Mouse (Mus musculus) hindbrain, embryonic 13.5 days (tissue): ENCODE measurements around the gene Tpcn1. TPM values are rescaled to one million over a fixed set of nuclear protein-coding genes. Genes with fewer than 3 reads are reported as not detected.
A peak's percentile ranks its signal among the peaks of the same experiment; 100 is the strongest.

Experiments
- ATAC-seq: fragments of 200-750 bp; cut with Nextera tagmentation; 2 replicates; pipeline ENCODE4 v1.8.0; 2017; ENCODE audit warnings: moderate TSS enrichment; ENCODE audit not compliant: low FRiP score
- H3K27ac ChIP-seq: fragments of 300-500 bp; sonication (generic); 2 replicates; pipeline ENCODE4 v1.5.1; 2015; ENCODE audit warnings: inconsistent platforms, mild to moderate bottlenecking, moderate library complexity
- H3K27me3 ChIP-seq: fragments of 300-500 bp; sonication (generic); 2 replicates; pipeline ENCODE4 v1.6.1; 2015; ENCODE audit warnings: mild to moderate bottlenecking, inconsistent platforms
- H3K36me3 ChIP-seq: fragments of 300-500 bp; sonication (generic); 2 replicates; pipeline ENCODE4 v1.6.1; 2015; ENCODE audit warnings: mild to moderate bottlenecking, inconsistent platforms
- H3K4me1 ChIP-seq: fragments of 300-500 bp; sonication (generic); replicated peaks from 2 replicates; pipeline ENCODE4 v1.6.1; 2015; ENCODE audit warnings: inconsistent platforms
- H3K4me2 ChIP-seq: fragments of 300-500 bp; sonication (generic); 2 replicates; pipeline ENCODE4 v1.6.1; 2015; ENCODE audit warnings: inconsistent platforms, mild to moderate bottlenecking, moderate library complexity
- H3K4me3 ChIP-seq: fragments of 300-500 bp; sonication (generic); 2 replicates; pipeline ENCODE4 v1.5.1; 2015; ENCODE audit warnings: mild to moderate bottlenecking, inconsistent platforms
- H3K9ac ChIP-seq: fragments of 300-500 bp; sonication (generic); 2 replicates; pipeline ENCODE4 v1.6.1; 2015; ENCODE audit warnings: mild to moderate bottlenecking, inconsistent platforms
- H3K9me3 ChIP-seq: fragments of 300-500 bp; sonication (generic); 2 replicates; pipeline ENCODE4 v1.6.1; 2016; ENCODE audit warnings: inconsistent platforms
- WGBS: fragments of 180-500 bp; shearing (Covaris S2); methylation state at CpG from one replicate; pipeline ENCODE4 v1.1.7; 2015; 5-methylcytosine and 5-hydroxymethylcytosine counted together
- polyA plus RNA-seq: library from polyadenylated mRNA; unstranded; fragments of >200 nt; fragmentation: Nextera tagmentation; extraction: Ambion mirVana; gene quantifications from 2 replicates; pipeline ENCODE4 v1.2.1, GENCODE M21; 2015

Gene Tpcn1
- polyA plus RNA-seq, 1 experiment from 2014 or later: 18.7 TPM

DNA sequence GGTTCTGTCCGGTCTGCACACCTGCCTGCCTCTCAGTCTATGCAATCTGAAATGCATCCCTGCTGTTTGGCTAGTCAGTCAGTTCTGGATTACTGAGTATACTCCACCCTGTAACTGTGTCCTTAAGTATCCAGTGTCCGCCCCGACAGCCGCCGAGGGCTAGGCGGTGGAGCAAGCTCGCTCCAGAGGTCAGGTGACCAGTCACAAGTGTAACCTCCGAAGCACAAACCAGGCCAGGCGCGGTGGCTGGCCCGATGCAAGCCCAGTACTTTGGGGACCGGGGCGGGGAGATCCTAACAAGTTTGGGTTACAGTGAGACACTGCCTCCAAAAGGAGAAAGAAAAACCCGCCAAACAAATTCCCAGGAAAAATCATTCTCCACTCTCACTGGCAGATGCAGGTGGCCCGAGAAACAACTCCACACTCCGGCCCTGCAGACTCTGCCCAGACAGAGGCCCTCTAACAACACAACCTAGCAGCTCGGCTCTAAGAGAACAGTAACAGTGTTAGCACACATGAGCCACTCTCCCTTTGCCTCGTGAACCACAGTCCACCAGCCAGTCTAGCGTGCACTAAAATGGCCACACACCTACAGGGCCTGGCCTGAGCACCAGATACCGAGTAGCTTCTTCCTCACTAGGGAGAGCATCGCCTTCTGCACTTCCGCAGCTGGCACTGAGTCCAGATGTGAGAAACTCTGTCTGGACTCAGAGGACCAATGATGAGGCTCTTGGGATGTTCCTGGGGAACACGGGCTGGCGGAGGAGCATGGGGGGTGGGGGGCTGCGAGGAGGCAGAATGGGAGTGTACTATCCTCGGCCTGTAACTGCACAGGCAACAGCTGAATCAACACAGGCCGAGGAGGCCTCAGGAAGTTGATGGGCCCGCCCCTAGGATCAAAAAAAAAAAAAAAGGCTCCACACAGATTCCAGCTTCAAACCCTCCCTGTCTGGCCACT is 25.2 kb downstream of the Tpcn1 start:
- H3K9ac ChIP-seq: peak overlapping the region; percentile 5; the same call in 1 of the 2 replicates
- 62% methylated on average over 28 of the region's 28 CpGs for WGBS
- ATAC-seq: no peak
- H3K27me3 ChIP-seq: no peaks in the 10 kb centered on the region
- H3K4me2 ChIP-seq: no peak overlapping the region
- H3K4me3 ChIP-seq: no peak overlapping the region
- H3K27ac ChIP-seq: peak overlapping the region; percentile 76
- no peaks in the 10 kb centered on the region for H3K9me3 ChIP-seq
- no peaks in the 10 kb centered on the region for H3K36me3 ChIP-seq
- H3K4me1 ChIP-seq: peaks cover 86% of the 10 kb centered on the region

GRCm38 (mm10) chr5:120560616-120561311 is 27.7 kb downstream of the Tpcn1 start:
- Histone ChIP-seq H3K27me3 (no peaks in the 10 kb centered on the region), H3K36me3 (peaks cover 8% of the 10 kb centered on the region), H3K4me1 (peaks cover 61% of the 10 kb centered on the region), H3K4me3 (no peak overlapping the region), H3K9ac (peak overlapping the region; percentile 46; the same call in 1 of the 2 replicates), H3K9me3 (no peaks in the 10 kb centered on the region), H3K4me2 (peak overlapping the region; percentile 30; the same call in 1 of the 2 replicates), H3K27ac (peak overlapping the region; percentile 74)
- 0 out of 2 replicates have a peak, but pooled peaks have one; percentile 33 for ATAC-seq
- WGBS: 10% methylated on average over 16 of the region's 16 CpGs

GRCm38 (mm10) chr5:120560129-120560615 is 28.3 kb downstream of the Tpcn1 start:
- H3K4me3 ChIP-seq: no peak overlapping the region
- no peaks in the 10 kb centered on the region for H3K9me3 ChIP-seq
- peaks cover 13% of the 10 kb centered on the region for H3K36me3 ChIP-seq
- WGBS: 59% methylated on average over 9 of the region's 9 CpGs
- peak overlapping the region; percentile 10; the same call in 1 of the 2 replicates for H3K4me2 ChIP-seq
- no peak for ATAC-seq
- peaks cover 55% of the 10 kb centered on the region for H3K4me1 ChIP-seq
- H3K27me3 ChIP-seq: no peaks in the 10 kb centered on the region
- 0 out of 2 replicates have a peak overlapping the region, but pooled peaks have one; percentile 13 for H3K9ac ChIP-seq
- peak overlapping the region; percentile 44; the same call in 1 of the 2 replicates for H3K27ac ChIP-seq

GRCm38 (mm10) chr5:120558762-120559161 is 29.7 kb downstream of the Tpcn1 start:
- 66% methylated on average over 14 of the region's 14 CpGs for WGBS

DNA sequence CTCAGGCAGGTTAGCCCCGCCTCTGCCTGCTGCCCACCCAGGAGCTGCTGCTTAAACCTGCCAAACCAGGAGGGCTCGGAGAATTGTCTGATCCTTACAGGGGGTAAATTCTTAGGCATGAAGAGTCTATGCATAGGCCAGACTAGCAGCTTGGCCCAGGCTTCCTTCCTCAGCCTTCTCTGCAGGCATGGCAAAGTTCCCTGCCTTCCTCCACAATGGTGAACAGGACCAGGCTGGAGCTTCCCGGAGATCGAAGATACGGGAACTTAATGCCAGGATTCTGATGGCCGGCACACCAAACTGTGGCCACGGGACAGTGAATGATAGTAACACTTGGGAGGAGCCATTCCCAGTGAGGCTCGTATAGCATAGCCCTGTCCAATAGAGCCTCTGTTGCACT is 30.4 kb downstream of the Tpcn1 start:
- Histone ChIP-seq H3K4me2 (no peak overlapping the region), H3K9me3 (no peaks in the 10 kb centered on the region), H3K27me3 (no peaks in the 10 kb centered on the region), H3K27ac (no peak overlapping the region), H3K36me3 (peaks cover 32% of the 10 kb centered on the region), H3K9ac (no peak overlapping the region), H3K4me3 (no peak overlapping the region), H3K4me1 (peaks cover 37% of the 10 kb centered on the region)
- WGBS: 75% methylated on average over 8 of the region's 8 CpGs
- no peak for ATAC-seq

More at GRCm38 (mm10) chr5:120558762-120559161, 29.7 kb downstream of the Tpcn1 start:
- Histone ChIP-seq H3K4me3 (no peak overlapping the region), H3K4me2 (no peak overlapping the region), H3K27me3 (no peaks in the 10 kb centered on the region), H3K9ac (peak overlapping the region; percentile 46; the same call in 1 of the 2 replicates), H3K4me1 (peaks cover 44% of the 10 kb centered on the region), H3K9me3 (no peaks in the 10 kb centered on the region), H3K36me3 (peaks cover 25% of the 10 kb centered on the region), H3K27ac (no peak overlapping the region)
- no peak for ATAC-seq

DNA sequence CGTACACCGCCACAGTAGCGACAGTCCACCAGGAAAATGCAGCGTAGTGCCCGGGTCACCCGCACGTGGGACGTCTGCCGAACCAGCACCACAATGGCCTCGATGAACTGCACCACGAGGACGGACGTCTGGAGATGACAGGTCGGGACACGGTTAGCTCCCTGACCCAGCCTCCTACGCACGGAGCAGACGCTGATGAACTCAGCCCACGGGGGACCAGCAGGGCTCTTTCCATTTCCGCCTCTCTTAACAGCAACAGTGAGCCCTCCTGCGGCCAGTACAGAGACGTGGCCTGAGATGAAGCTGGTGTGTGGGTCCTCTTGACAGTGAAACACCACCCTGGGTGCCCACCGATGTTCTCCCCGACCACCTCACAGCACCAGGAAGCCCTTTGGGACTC is 32.6 kb downstream of the Tpcn1 start:
- no peak overlapping the region for H3K27ac ChIP-seq
- peaks cover 24% of the 10 kb centered on the region for H3K4me1 ChIP-seq
- no peak for ATAC-seq
- H3K36me3 ChIP-seq: peaks cover 53% of the 10 kb centered on the region
- 83% methylated on average over 24 of the region's 24 CpGs for WGBS
- no peaks in the 10 kb centered on the region for H3K9me3 ChIP-seq
- H3K4me3 ChIP-seq: no peak overlapping the region
- H3K4me2 ChIP-seq: no peak overlapping the region
- H3K9ac ChIP-seq: no peak overlapping the region
- no peaks in the 10 kb centered on the region for H3K27me3 ChIP-seq

DNA sequence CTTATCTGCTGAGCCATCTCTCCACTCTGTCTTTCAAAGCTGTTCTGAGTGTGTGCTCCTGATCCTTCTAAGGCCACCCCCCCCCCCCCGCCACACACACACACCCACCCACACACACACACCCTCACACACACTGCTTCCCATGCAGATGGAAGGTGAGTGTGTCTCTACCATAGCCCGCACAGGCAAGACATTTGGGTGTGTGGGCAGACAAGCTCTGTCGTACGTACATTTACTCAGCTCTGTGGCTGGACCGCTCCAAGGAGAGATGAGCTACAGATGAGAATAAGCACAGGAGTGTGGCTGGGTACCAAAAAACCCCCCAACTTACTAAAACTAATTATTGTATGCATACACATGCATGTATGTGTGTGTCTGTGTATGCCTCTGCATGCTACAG is 37.8 kb downstream of the Tpcn1 start:
- H3K9ac ChIP-seq: no peak overlapping the region
- no peak overlapping the region for H3K4me3 ChIP-seq
- H3K27me3 ChIP-seq: no peaks in the 10 kb centered on the region
- no peak overlapping the region for H3K27ac ChIP-seq
- ATAC-seq: no peak
- peaks cover 69% of the 10 kb centered on the region for H3K36me3 ChIP-seq
- 96% methylated on average over 5 of the region's 5 CpGs for WGBS
- H3K9me3 ChIP-seq: no peaks in the 10 kb centered on the region
- H3K4me1 ChIP-seq: no peaks in the 10 kb centered on the region
- no peak overlapping the region for H3K4me2 ChIP-seq

DNA sequence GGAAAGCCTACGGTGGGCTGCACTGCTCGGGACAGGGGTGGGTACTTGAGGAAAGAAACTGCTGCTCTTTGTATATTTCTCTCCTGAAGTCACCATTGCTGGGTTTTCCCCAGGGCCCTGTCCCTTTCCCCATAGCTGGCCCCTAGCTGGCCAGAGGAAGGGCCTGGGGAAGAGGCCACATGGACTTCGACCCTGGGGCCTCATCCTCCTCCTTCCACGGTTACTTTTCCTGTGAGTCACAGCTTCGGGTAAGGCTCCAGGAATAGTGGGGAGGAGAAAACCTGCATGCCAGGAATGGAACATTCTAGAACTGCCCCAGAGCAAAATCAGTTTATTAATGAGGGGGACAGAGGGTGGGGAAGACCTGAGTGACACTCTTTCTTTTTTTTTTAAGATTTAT is 38.3 kb downstream of the Tpcn1 start:
- Histone ChIP-seq H3K4me1 (no peaks in the 10 kb centered on the region), H3K9ac (no peak overlapping the region), H3K4me2 (no peak overlapping the region), H3K27me3 (no peaks in the 10 kb centered on the region), H3K27ac (no peak overlapping the region), H3K9me3 (no peaks in the 10 kb centered on the region), H3K4me3 (no peak overlapping the region), H3K36me3 (peaks cover 65% of the 10 kb centered on the region)
- 0 out of 2 replicates have a peak, but pooled peaks have one; percentile 5 for ATAC-seq
- 90% methylated on average over 5 of the region's 5 CpGs for WGBS

GRCm38 (mm10) chr5:120548236-120548850 is 40.1 kb downstream of the Tpcn1 start:
- no peak overlapping the region for H3K4me2 ChIP-seq
- H3K27me3 ChIP-seq: no peaks in the 10 kb centered on the region
- H3K9me3 ChIP-seq: no peaks in the 10 kb centered on the region
- 74% methylated on average over 11 of the region's 11 CpGs for WGBS
- no peaks in the 10 kb centered on the region for H3K4me1 ChIP-seq
- no peak overlapping the region for H3K4me3 ChIP-seq
- no peak for ATAC-seq
- no peak overlapping the region for H3K27ac ChIP-seq
- peaks cover 61% of the 10 kb centered on the region for H3K36me3 ChIP-seq
- H3K9ac ChIP-seq: no peak overlapping the region

GRCm38 (mm10) chr5:120536632-120537031 is 51.8 kb downstream of the Tpcn1 start:
- Histone ChIP-seq H3K27me3 (no peaks in the 10 kb centered on the region), H3K9me3 (no peaks in the 10 kb centered on the region), H3K4me2 (no peak overlapping the region), H3K4me1 (peaks cover 25% of the 10 kb centered on the region), H3K27ac (no peak overlapping the region), H3K4me3 (no peak overlapping the region), H3K9ac (no peak overlapping the region), H3K36me3 (peaks cover 45% of the 10 kb centered on the region)
- 76% methylated on average over 4 of the region's 5 CpGs for WGBS
- no peak for ATAC-seq

DNA sequence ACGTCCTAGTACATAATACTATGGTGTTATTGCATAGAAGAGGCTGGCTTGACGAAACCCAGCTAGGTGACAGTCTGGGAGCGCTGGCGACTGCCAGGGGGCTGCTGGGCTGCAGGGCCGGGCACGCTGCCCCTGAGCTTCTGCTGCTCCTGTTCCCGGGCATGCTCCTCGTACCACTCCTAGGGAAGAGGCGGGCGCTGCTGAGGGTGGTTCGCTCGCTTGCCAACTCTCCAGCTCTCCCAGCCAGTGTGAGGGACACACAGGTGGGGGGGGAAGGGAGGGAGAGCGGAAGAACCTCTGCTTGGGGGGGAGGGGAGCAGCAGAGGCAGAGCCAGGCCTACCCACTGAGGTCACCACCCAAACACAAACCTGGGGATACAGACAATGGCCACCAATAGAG is 52.4 kb downstream of the Tpcn1 start:
- Histone ChIP-seq H3K9ac (no peak overlapping the region), H3K4me2 (no peak overlapping the region), H3K36me3 (peaks cover 39% of the 10 kb centered on the region), H3K27me3 (no peaks in the 10 kb centered on the region), H3K9me3 (no peaks in the 10 kb centered on the region), H3K4me1 (peaks cover 25% of the 10 kb centered on the region), H3K4me3 (no peak overlapping the region), H3K27ac (no peak overlapping the region; the same call in 1 of the 2 replicates)
- 79% methylated on average over 9 of the region's 13 CpGs for WGBS
- ATAC-seq: no peak

- no peak overlapping the region for H3K9ac ChIP-seq
- no peak overlapping the region for H3K4me2 ChIP-seq
- H3K27me3 ChIP-seq: no peaks in the 10 kb centered on the region
- H3K36me3 ChIP-seq: peaks cover 29% of the 10 kb centered on the region
- no peaks in the 10 kb centered on the region for H3K9me3 ChIP-seq
- no peak overlapping the region for H3K4me3 ChIP-seq
- 34% methylated on average over 2 of the region's 2 CpGs for WGBS
- peak overlapping the region; percentile 76 for H3K27ac ChIP-seq
- peak; percentile 34 for ATAC-seq
- peaks cover 25% of the 10 kb centered on the region for H3K4me1 ChIP-seq
These were observed 53.8 kb downstream of the Tpcn1 start for GRCm38 (mm10) chr5:120534686-120535075.
